Mouse (Mus musculus) MEL (cell line): ENCODE measurements at regions not wholly inside any gene's neighbourhood (a gene's known extent, or its start where the extent isn't known, plus 50 kb on each side); places are given as distances from the start of the nearest gene placed in this dataset.

Source experiments
- DNase-seq: peaks from one replicate; pipeline ENCODE4 v3.0.0; 2011; ENCODE audit warnings: low read depth, low spot score
- H3K27ac ChIP-seq: 2 replicates; pipeline ENCODE4 v1.5.1; 2012; ENCODE audit warnings: low read depth, mild to moderate bottlenecking, control low read depth, low read length, moderate library complexity; ENCODE audit not compliant: control insufficient read depth
- H3K27me3 ChIP-seq, 2 experiments: fragments of 150-350 bp in 1 of 2; sonication (generic) in 1 of 2; 2 replicates each; pipeline ENCODE4 v1.6.1; 2012; ENCODE audit warnings: low read length in 2 of 2, mild to moderate bottlenecking in 2 of 2, improper control_type of control experiment in 1 of 2, moderate library complexity in 1 of 2; ENCODE audit not compliant: insufficient read depth in 2 of 2, control insufficient read depth in 1 of 2
- H3K36me3 ChIP-seq, 2 experiments: 2 replicates each; pipeline ENCODE4 v1.6.1; 2012 to 2014; ENCODE audit warnings: low read length in 2 of 2, improper control_type of control experiment in 1 of 2, inconsistent platforms in 1 of 2, mild to moderate bottlenecking in 1 of 2; ENCODE audit not compliant: insufficient read depth in 2 of 2, control insufficient read depth in 1 of 2
- H3K4me1 ChIP-seq, 2 experiments: fragments of 150-350 bp in 1 of 2; sonication (generic) in 1 of 2; 2 replicates each; pipeline ENCODE4 v1.6.1; 2012; ENCODE audit warnings: low read length in 2 of 2, improper control_type of control experiment in 1 of 2, mild to moderate bottlenecking in 1 of 2; ENCODE audit not compliant: insufficient read depth in 2 of 2, control insufficient read depth in 1 of 2
- H3K4me3 ChIP-seq, 2 experiments: fragments of 150-350 bp in 1 of 2; sonication (generic) in 1 of 2; 2 replicates each; pipeline ENCODE4 v1.5.1; 2012; ENCODE audit warnings: low read depth in 2 of 2, low read length in 2 of 2, mild to moderate bottlenecking in 2 of 2, moderate library complexity in 2 of 2, control low read depth in 1 of 2, improper control_type of control experiment in 1 of 2; ENCODE audit not compliant: control insufficient read depth in 1 of 2, insufficient read depth in 1 of 2
- H3K79me2 ChIP-seq: 2 replicates; pipeline ENCODE4 v1.6.1; 2012; ENCODE audit warnings: mild to moderate bottlenecking, low read length, moderate library complexity; ENCODE audit not compliant: control insufficient read depth, poor library complexity, insufficient read depth
- H3K9ac ChIP-seq: 2 replicates; pipeline ENCODE4 v1.6.1; 2012; ENCODE audit warnings: low read depth, mild to moderate bottlenecking, control low read depth, low read length, moderate library complexity; ENCODE audit not compliant: control insufficient read depth, poor library complexity, severe bottlenecking
- H3K9me3 ChIP-seq: fragments of 150-350 bp; sonication (generic); replicated peaks from 2 replicates; pipeline ENCODE4 v1.6.1; 2012; ENCODE audit warnings: mild to moderate bottlenecking, low read length, improper control_type of control experiment, moderate library complexity; ENCODE audit not compliant: insufficient read depth
- BHLHE40 ChIP-seq: IDR thresholded peaks from 2 replicates; pipeline ENCODE4 v1.6.1; 2012; ENCODE audit warnings: low read depth, mild to moderate bottlenecking, inconsistent platforms, low read length, improper control_type of control experiment, borderline replicate concordance
- CHD1 ChIP-seq: IDR thresholded peaks from 2 replicates; pipeline ENCODE4 v1.6.1; 2012; ENCODE audit warnings: low read depth, mild to moderate bottlenecking, inconsistent platforms, low read length, improper control_type of control experiment
- CTCF ChIP-seq, 3 experiments: IDR thresholded peaks in 2 of 3; conservative IDR thresholded peaks in 1 of 3; 2 replicates each; pipeline ENCODE4 v1.5.1; 2011 to 2012; ENCODE audit warnings: low read length in 3 of 3, low read depth in 2 of 3, mild to moderate bottlenecking in 2 of 3, improper control_type of control experiment in 1 of 3, inconsistent platforms in 1 of 3, mixed read lengths in 1 of 3, moderate library complexity in 1 of 3; ENCODE audit not compliant: control insufficient read depth in 1 of 3, insufficient read depth in 1 of 3, poor library complexity in 1 of 3, severe bottlenecking in 1 of 3
- E2F4 ChIP-seq: IDR thresholded peaks from 2 replicates; pipeline ENCODE4 v1.6.1; 2011; ENCODE audit warnings: low read depth, low read length, improper control_type of control experiment, borderline replicate concordance
- ETS1 ChIP-seq: IDR thresholded peaks from 2 replicates; pipeline ENCODE4 v1.6.1; 2012; ENCODE audit warnings: low read depth, mild to moderate bottlenecking, inconsistent platforms, low read length, improper control_type of control experiment, moderate library complexity
- GATA1 ChIP-seq: IDR thresholded peaks from 2 replicates; pipeline ENCODE4 v1.6.1; 2011; ENCODE audit warnings: low read depth, low read length, improper control_type of control experiment
- HCFC1 ChIP-seq: IDR thresholded peaks from 2 replicates; pipeline ENCODE4 v1.6.1; 2012; ENCODE audit warnings: low read depth, mild to moderate bottlenecking, inconsistent platforms, low read length, improper control_type of control experiment, moderate library complexity
- JUND ChIP-seq: IDR thresholded peaks from 2 replicates; pipeline ENCODE4 v1.6.1; 2011; ENCODE audit warnings: low read depth, mild to moderate bottlenecking, improper control_type of control experiment, low read length
- MAZ ChIP-seq: IDR thresholded peaks from 2 replicates; pipeline ENCODE4 v1.6.1; 2012; ENCODE audit warnings: low read depth, mild to moderate bottlenecking, inconsistent platforms, low read length, improper control_type of control experiment
- NRF1 ChIP-seq: IDR thresholded peaks from 2 replicates; pipeline ENCODE4 v1.6.1; 2014; ENCODE audit warnings: low read depth, mild to moderate bottlenecking, inconsistent platforms, low read length, improper control_type of control experiment, moderate library complexity; ENCODE audit not compliant: poor library complexity, insufficient read depth, severe bottlenecking
- SIN3A ChIP-seq: IDR thresholded peaks from 2 replicates; pipeline ENCODE4 v1.6.1; 2012; ENCODE audit warnings: low read length, improper control_type of control experiment, inconsistent platforms
- SMC3 ChIP-seq: IDR thresholded peaks from 2 replicates; pipeline ENCODE4 v1.6.1; 2011; ENCODE audit warnings: low read depth, low read length, improper control_type of control experiment
- TAL1 ChIP-seq: IDR thresholded peaks from 2 replicates; pipeline ENCODE4 v1.6.1; 2012; ENCODE audit warnings: mild to moderate bottlenecking, inconsistent platforms, low read length, moderate library complexity, mixed read lengths
- TBP ChIP-seq: IDR thresholded peaks from 2 replicates; pipeline ENCODE4 v1.8.0; 2011; ENCODE audit warnings: low read depth, low read length, improper control_type of control experiment
- UBTF ChIP-seq: IDR thresholded peaks from 2 replicates; pipeline ENCODE4 v1.6.1; 2012; ENCODE audit warnings: low read depth, mild to moderate bottlenecking, inconsistent platforms, low read length, improper control_type of control experiment, moderate library complexity, borderline replicate concordance; ENCODE audit not compliant: insufficient read depth
- USF1 ChIP-seq: IDR thresholded peaks from 2 replicates; pipeline ENCODE4 v1.6.1; 2014; ENCODE audit warnings: low read depth, mild to moderate bottlenecking, inconsistent platforms, low read length, improper control_type of control experiment, moderate library complexity
- USF2 ChIP-seq, 2 experiments: IDR thresholded peaks; 2 replicates each; pipeline ENCODE4 v1.6.1; 2011 to 2012; ENCODE audit warnings: improper control_type of control experiment in 2 of 2, low read length in 2 of 2, borderline replicate concordance in 1 of 2, inconsistent platforms in 1 of 2, low read depth in 1 of 2, mild to moderate bottlenecking in 1 of 2; ENCODE audit not compliant: insufficient read depth in 1 of 2
- ZC3H11A ChIP-seq: IDR thresholded peaks from 2 replicates; pipeline ENCODE4 v1.6.1; 2012; ENCODE audit warnings: low read depth, mild to moderate bottlenecking, inconsistent platforms, low read length, improper control_type of control experiment
- ZKSCAN1 ChIP-seq: IDR thresholded peaks from 2 replicates; pipeline ENCODE4 v1.6.1; 2012; ENCODE audit warnings: low read depth, mild to moderate bottlenecking, inconsistent platforms, low read length, improper control_type of control experiment, moderate library complexity
- ZMIZ1 ChIP-seq: IDR thresholded peaks from 2 replicates; pipeline ENCODE4 v1.6.1; 2012; ENCODE audit warnings: low read depth, mild to moderate bottlenecking, inconsistent platforms, low read length, improper control_type of control experiment, moderate library complexity

- no peak overlapping the region for H3K4me3 ChIP-seq
- no peaks in the 10 kb centered on the region for H3K27me3 ChIP-seq
- H3K4me1 ChIP-seq, result no peaks in the 10 kb centered on the region
- no peak overlapping the region for H3K9ac ChIP-seq
- DNase-seq, result no peak
- H3K36me3 ChIP-seq, result no peaks in the 10 kb centered on the region
- no peak overlapping the region for H3K27ac ChIP-seq
- no peaks in the 10 kb centered on the region for H3K9me3 ChIP-seq
- no peaks in the 10 kb centered on the region for H3K79me2 ChIP-seq
- TF ChIP-seq CHD1 (no peak), USF1 (no peak), ZMIZ1 (no peak), JUND (no peak), NRF1 (no peak), MAZ (no peak), GATA1 (no peak)
Observed at GRCm38 (mm10) chr8:102491015-102491414, 294.4 kb downstream of the Cdh11 start.

DNA sequence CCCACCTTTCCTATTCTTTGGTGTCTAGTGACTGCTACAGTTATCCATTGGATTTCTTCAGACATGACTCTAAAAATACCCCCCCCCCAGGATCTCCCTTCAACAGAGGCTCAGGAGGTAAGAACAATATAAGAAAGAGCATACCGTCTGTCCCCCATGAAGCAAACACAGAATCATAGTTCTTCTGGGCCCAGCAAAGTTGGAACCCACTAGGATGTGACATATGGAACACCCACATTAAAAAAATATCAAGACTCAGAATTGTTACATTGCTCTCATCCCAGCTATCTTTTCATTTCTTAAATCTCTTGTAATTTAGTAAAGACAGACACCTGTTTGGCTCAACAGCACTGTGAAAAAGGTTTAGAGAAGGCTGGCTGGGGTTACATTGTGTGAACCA is 297.2 kb downstream of the Cdh11 start:
- no peak overlapping the region for H3K9ac ChIP-seq

DNA sequence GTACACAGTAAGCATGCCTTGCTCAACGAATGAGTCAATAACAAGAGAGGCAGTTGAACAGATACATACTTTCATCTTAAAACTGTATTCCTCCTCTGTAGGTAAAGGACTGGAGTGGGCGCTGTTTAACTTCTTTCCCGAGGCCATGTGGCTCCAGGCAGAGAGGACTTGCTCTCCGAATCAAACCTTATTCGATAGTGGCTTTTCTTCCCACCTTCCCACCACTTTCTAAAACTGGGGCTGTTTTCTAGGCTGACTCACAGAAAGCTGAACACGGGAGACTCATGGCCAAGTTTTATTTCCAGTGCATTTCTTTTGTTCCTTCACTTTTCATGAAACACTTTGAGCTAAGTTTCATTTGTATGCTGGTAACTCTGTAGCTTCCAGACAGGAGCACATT is 297.6 kb downstream of the Cdh11 start:
- Histone ChIP-seq H3K27ac (no peak overlapping the region), H3K9me3 (no peaks in the 10 kb centered on the region), H3K9ac (no peak overlapping the region), H3K4me1 (no peaks in the 10 kb centered on the region), H3K79me2 (no peaks in the 10 kb centered on the region), H3K36me3 (no peaks in the 10 kb centered on the region), H3K27me3 (no peaks in the 10 kb centered on the region), H3K4me3 (no peak overlapping the region)
- no peak for TF ChIP-seq ZC3H11A
- no peak for TF ChIP-seq SIN3A
- TF ChIP-seq TBP, result no peak
- TF ChIP-seq HCFC1, result no peak
- TF ChIP-seq CTCF (IDR thresholded peaks at IDR 0.05 in 2 of 3, conservative IDR thresholded peaks at IDR 0.05 in 1 of 3; ENCODE audit: control insufficient read depth in 1 of 3, insufficient read depth in 1 of 3, low read depth in 2 of 3, low read length in 3 of 3, poor library complexity in 1 of 3, severe bottlenecking in 1 of 3), result no peak
- TF ChIP-seq SMC3, result no peak
- TF ChIP-seq BHLHE40, result no peak
- TF ChIP-seq UBTF, result no peak
- no peak for TF ChIP-seq TAL1
- TF ChIP-seq E2F4, result no peak
- no peak for TF ChIP-seq GATA1
- TF ChIP-seq USF2 (IDR thresholded peaks at IDR 0.05; ENCODE audit: borderline replicate concordance in 1 of 2, insufficient read depth in 1 of 2, low read depth in 1 of 2, low read length in 2 of 2), result no peak
- no peak for TF ChIP-seq ZKSCAN1
- no peak for DNase-seq

More for the DNA sequence above, 297.2 kb downstream of the Cdh11 start:
- Histone ChIP-seq H3K9me3 (no peaks in the 10 kb centered on the region), H3K27ac (no peak overlapping the region), H3K36me3 (no peaks in the 10 kb centered on the region), H3K27me3 (no peaks in the 10 kb centered on the region), H3K79me2 (no peaks in the 10 kb centered on the region), H3K4me1 (no peaks in the 10 kb centered on the region), H3K4me3 (no peak overlapping the region)
- no peak for DNase-seq
- no peak for TF ChIP-seq ETS1
